Mouse (Mus musculus): ENCODE data around the gene Ppa2. TPM values are rescaled to one million over a fixed set of nuclear protein-coding genes. Genes with fewer than 3 reads are reported as not detected.

Ppa2 gene
- 10 to 100 TPM; 45.5 to 46.2 TPM for total RNA-seq (2021)
- long read RNA-seq, experiment 1, transcript Ppa2-201 (12 exons, 1,226 nt), result major isoform, 58 of 77 reads
- long read RNA-seq, experiment 1, partial matches to known transcripts, result 1 of 77 reads
- long read RNA-seq, experiment 1, other reads (novel, unspliced or antisense), result 16 of 77 reads
- long read RNA-seq, experiment 2, transcript Ppa2-201 (12 exons, 1,226 nt), result major isoform, 74 of 95 reads
- long read RNA-seq, experiment 2, partial matches to known transcripts, result 2 of 95 reads
- long read RNA-seq, experiment 2, other reads (novel, unspliced or antisense), result 17 of 95 reads

DNA sequence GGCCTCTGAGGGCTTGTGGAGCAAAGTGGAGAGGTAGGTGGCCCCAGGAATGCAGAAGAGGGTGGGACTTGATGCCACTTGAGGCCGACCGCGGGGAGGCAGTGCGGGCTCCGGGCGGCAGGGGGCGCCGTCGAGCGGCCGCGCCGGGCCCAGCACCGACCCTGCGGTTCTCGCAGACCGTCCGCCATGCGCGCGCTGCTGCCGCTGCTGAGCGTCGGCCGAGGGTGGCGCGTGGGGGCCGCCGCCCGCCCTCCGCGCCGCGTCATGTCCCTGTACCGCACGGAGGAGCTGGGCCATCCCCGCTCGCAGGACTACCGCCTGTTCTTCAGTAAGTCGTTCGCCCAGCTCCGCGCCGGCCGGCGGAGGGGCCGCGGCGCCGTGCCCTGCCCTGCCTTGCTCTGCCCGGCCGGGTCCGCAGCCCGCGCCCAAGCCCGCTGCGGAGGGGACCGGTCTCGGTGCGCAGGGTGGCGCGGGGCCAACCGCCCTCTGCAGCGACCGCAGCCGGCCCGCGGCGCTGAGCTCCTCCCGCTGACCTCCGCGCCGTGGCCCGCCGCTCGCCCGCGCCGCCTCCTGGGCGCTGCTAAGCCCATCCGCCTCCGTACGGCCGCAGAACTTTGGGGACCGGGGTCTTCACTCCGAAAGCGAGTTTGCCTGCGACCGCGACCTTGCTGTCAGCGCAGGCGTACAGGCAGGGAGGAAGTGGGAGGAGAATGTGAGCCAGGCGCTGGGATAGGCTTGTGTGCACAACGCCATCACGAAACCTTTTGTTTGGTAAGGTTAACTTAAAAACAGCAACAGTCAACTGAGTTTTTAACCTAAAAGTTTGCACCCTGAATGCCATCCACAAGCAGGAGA, at the start of gene Ppa2:
TSS of gene Ppa2 (plus strand) at position 157 of the 855 bp plus-strand sequence.
- DNase-seq, result peak; percentile 66 to 73
- intact Hi-C loops (cut with DNase I), result loop anchor here (5.0 kb wide), 1 partner anchor 242 kb away; no protein-coding TSS in a partner anchor

- intact Hi-C loops (cut with DNase I), result loop anchor here (2.0 to 10.0 kb wide), 2 partner anchors 177 to 525 kb away; partner anchors contain the start of genes Gstcd and Ints12
- DNase-seq, result peak in 1 of 2 experiments; percentile 36
Observed at GRCm38 (mm10) chr3:133271887-133272286, 38.0 kb upstream of the Ppa2 start.

- DNase-seq, result no peak
- intact Hi-C loops (cut with DNase I), result no loop called here
Observed at GRCm38 (mm10) chr3:133284587-133284986, 25.3 kb upstream of the Ppa2 start.

GRCm38 (mm10) chr3:133288795-133289194, 21.1 kb upstream of the Ppa2 start:
- intact Hi-C loops (cut with DNase I), result no loop called here
- no peak for DNase-seq

DNA sequence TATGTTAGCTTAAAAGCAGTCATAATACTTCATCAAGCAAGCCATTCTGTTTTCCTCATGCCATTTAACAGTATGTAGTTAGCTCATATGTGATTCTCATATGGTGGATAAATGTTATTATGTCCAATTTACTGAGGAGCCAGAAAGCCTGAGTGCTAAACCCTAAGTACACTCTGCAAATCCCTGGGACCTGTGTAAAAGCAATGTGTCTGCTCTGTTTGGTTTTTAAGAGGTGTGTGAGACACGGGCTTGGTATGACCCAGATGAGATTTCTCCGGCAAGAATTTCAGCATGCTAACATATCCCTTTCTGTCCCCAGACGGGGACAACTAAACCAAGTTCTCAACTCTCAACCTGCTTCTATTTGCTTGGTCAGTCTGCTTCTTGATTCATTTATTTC, 5.6 kb upstream of the Ppa2 start:
- DNase-seq, result no peak
- intact Hi-C loops (cut with DNase I), result no loop called here

DNA sequence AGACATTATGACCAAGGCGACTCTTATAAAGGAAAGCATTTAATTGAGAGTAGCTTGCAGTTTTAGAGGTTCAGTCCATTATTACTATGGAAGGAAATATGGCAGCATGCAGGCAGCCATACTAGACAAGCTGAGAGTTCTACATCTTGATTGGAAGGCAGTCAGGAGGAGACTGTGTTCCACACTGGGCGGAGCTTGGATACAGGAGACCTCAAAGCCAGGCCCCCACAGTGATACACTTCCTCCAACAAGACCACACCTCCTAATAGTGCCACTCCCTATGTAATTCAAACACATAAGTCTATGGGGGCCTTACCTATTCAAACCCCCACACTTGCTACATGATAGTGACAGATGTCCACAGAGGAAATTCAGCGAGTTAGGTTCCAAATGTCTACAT, 1.5 kb upstream of the Ppa2 start:
- DNase-seq, result no peak
- intact Hi-C loops (cut with DNase I), result no loop called here

- intact Hi-C loops (cut with DNase I), result no loop called here
- no peak for DNase-seq
Observed at GRCm38 (mm10) chr3:133309359-133309758, 551 bp upstream of the Ppa2 start.

- intact Hi-C loops (cut with DNase I), result loop anchor here (5.0 kb wide), 1 partner anchor 242 kb away; no protein-coding TSS in a partner anchor
- no peak for DNase-seq
Observed at GRCm38 (mm10) chr3:133310809-133311179, 884 bp downstream of the Ppa2 start.

GRCm38 (mm10) chr3:133312331-133312730, 2.4 kb downstream of the Ppa2 start:
- intact Hi-C loops (cut with DNase I), result loop anchor here (5.0 kb wide), 1 partner anchor 240 kb away; no protein-coding TSS in a partner anchor
- DNase-seq, result no peak

DNA sequence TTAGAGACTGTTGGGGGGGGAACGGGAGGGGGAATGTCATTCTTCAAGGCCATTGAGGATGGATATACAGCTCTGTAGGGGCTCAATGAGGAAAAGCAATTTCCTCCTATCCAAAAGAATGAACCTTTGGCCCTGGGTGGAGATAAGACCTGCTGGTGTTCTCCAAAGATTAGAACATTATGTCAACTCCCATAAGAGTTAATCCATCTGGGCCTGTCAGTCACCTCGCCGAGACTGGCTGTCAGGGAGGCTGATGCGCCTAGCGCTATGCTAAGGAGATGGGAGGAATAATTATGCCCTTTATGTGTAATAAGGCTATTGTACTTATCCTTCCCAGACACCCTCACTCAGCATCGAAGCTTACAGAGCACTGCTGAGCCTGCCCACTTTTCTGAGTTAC, 2.9 kb downstream of the Ppa2 start:
- intact Hi-C loops (cut with DNase I), result loop anchor here (5.0 kb wide), 1 partner anchor 239 kb away; no protein-coding TSS in a partner anchor
- DNase-seq, result no peak

GRCm38 (mm10) chr3:133313491-133314199, 3.7 kb downstream of the Ppa2 start:
- intact Hi-C loops (cut with DNase I), result loop anchor here (5.0 kb wide), 1 partner anchor 239 kb away; no protein-coding TSS in a partner anchor
- no peak for DNase-seq

DNA sequence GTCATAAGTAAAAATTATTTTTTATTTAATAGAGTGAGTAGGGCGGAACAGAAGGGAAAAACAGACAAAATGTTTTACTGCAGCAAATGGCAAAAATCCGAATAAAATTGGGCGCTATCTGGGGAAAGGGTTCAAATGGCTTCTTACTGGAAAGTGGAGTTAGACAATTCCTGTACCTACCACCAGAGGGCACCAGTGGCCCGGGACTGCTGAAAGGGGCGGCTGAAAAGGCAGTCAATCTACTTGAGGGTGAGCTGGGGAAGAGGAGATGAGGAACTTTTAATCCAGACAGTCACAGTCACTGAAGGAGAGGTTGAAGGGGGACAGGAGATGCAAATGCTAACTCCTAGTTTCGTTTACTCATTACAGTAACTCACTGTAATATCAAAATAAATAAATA, 4.6 kb downstream of the Ppa2 start:
- intact Hi-C loops (cut with DNase I), result loop anchor here (5.0 kb wide), 1 partner anchor 238 kb away; no protein-coding TSS in a partner anchor
- DNase-seq, result peak; percentile 42 to 58

GRCm38 (mm10) chr3:133315011-133315410, 5.1 kb downstream of the Ppa2 start:
- no peak for DNase-seq
- intact Hi-C loops (cut with DNase I), result no loop called here

- intact Hi-C loops (cut with DNase I), result no loop called here
- no peak for DNase-seq
Observed at GRCm38 (mm10) chr3:133315647-133316046, 5.7 kb downstream of the Ppa2 start.

GRCm38 (mm10) chr3:133317845-133318244, 7.9 kb downstream of the Ppa2 start:
- no peak for DNase-seq
- intact Hi-C loops (cut with DNase I), result no loop called here

- DNase-seq, result no peak
- intact Hi-C loops (cut with DNase I), result no loop called here
Observed at GRCm38 (mm10) chr3:133318596-133318995, 8.7 kb downstream of the Ppa2 start.

GRCm38 (mm10) chr3:133319795-133320194, 9.9 kb downstream of the Ppa2 start:
- DNase-seq, result no peak
- intact Hi-C loops (cut with DNase I), result no loop called here

DNA sequence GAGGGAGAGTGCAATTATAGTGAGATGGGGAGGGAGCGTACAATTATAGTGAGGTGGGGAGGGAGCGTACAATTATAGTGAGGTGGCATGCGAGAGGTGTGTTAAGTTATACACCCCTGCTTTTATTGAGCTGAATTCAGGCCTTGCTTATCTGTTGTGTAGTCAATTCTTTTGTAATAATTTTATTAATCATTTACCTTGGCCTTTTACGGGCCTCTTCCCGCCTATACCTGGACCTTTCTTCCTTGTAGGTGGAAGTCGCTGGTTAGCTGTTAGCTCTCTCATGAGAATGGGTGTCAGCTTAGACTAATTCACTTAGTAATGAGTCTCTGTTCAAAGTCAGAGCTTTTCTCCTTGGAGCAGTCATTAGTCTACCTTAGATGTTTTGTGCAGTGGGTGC, 10.4 kb downstream of the Ppa2 start:
- DNase-seq, result no peak
- intact Hi-C loops (cut with DNase I), result no loop called here

DNA sequence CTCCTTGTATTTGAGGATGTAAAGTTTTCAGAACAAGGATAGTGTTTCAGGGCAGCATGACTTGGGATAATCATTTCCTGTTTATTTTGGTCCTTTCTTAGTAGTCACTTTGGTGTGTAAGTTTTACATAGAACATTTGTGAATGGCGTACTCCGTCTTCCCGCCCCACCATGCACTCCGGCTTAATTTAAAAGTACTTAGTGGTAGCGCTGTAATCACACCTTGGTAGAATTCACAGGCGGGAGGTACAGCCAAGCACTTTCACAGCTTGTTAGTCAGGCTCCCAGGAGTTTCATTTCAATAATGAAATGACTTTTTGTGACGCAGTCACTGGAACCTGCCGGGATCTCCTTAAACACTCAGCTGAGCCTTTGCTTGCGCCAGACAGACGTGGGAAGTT, 12.0 kb downstream of the Ppa2 start:
- intact Hi-C loops (cut with DNase I), result no loop called here
- DNase-seq, result no peak

DNA sequence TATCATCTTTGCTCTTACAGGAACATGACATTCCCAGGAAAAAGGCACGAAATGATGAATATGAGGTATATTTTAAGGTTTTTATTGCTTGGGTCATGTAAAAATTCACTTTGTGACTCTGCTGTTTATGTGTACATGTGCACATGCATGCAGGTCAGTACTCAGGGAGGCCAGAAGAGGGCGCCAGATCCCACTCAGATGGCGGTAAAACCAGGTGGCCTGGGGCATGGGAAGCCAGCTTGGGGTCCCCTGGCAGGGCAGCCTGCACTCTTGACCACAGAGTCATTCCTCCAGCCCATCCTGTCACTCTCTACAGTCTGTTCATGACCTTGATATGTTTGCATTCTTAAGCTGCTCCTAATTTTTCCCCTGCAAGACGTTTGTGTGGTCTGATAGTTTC, 12.6 kb downstream of the Ppa2 start:
- intact Hi-C loops (cut with DNase I), result no loop called here

GRCm38 (mm10) chr3:133325135-133325534, 15.2 kb downstream of the Ppa2 start:
- no peak for DNase-seq
- intact Hi-C loops (cut with DNase I), result no loop called here

More for the DNA sequence above, 12.6 kb downstream of the Ppa2 start:
- DNase-seq, result no peak
